Mouse (Mus musculus): Measurements from ENCODE around the gene Irs1. TPM values are rescaled to one million over a fixed set of nuclear protein-coding genes. Genes with fewer than 3 reads are reported as not detected.

The Irs1 gene
- 2.7 and 3.3 TPM in 2 replicates for polyA plus RNA-seq (2015; fragmentation: Nextera tagmentation; extraction: Ambion mirVana)

DNA sequence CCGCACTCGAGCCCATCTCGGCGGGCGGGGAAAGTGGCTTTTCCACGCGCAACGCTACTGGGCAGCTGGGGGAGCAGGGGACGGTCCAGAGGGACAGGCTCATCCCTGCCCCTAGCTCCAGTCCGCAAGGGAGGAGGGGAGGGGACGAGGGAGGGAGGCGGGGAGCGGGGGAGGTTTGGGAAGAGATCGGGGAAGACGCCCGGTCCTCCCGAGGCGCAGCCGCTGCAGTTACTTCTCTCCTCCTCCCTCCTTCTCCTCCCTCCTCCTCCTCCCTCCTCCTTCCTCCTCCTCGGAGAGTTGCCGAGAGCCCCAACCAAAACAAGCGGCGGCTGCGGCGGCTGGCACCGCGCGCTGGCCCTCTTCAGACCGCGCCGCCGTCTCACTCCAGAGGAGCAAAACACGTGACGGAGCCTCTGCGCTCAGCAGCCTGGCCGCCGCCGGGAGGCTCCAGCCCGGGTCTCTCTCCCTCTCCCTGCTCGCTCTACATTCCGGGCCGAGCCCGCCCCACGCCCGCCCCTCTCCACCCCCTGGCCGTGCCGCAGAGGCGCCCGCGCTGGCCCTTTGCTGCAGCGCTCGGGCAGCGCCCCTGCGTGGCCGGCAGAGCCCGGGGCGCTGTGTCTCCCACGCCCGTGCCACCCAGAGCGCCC lies at the start of gene Irs1:
Gene Irs1 (minus strand): TSS at position 266 of the 647 bp plus-strand sequence.
- Histone ChIP-seq H3K36me3 (no peaks in the 10 kb centered on the region), H3K9me3 (no peaks in the 10 kb centered on the region), H3K4me1 (replicated peaks) (peaks cover 38% of the 10 kb centered on the region), H3K4me3 (replicated peaks) (peak within 1 kb of the TSS; percentile 65), H3K9ac (peak within 1 kb of the TSS; percentile 68), H3K27me3 (replicated peaks) (0 out of 2 replicates have a peak, but pooled peaks cover 8% of the 10 kb centered on the region), H3K27ac (peak within 1 kb of the TSS; percentile 95), H3K4me2 (replicated peaks) (peak within 1 kb of the TSS; percentile 93)
- under 1% methylated on average over 59 of the region's 60 CpGs for WGBS
- peak; percentile 92 for ATAC-seq

DNA sequence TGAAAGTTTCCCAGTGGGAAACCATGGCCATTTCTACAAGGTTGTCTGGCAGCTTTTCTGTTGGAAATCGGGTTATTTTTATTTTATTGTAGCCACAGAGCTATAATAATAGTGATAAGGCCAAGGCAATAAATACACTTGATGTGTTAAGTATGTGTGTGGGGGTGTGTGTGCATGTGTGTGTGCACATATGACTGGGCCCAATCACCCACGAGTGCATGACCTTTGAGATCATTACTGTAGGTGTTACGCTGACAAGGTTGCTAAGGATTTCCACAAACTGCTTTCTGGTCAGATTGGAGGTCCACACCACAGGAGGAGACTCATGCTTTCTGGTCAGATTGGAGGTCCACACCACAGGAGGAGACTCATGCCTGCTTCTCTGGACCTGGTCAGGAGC lies 43.3 kb upstream of the Irs1 start:
- Histone ChIP-seq H3K9me3 (no peaks in the 10 kb centered on the region), H3K9ac (no peak overlapping the region), H3K36me3 (no peaks in the 10 kb centered on the region), H3K4me3 (replicated peaks) (no peak overlapping the region), H3K27me3 (replicated peaks) (no peaks in the 10 kb centered on the region), H3K4me1 (replicated peaks) (no peaks in the 10 kb centered on the region), H3K4me2 (replicated peaks) (no peak overlapping the region), H3K27ac (no peak overlapping the region)
- ATAC-seq: peak; percentile 25; the same call in 1 of the 2 replicates
- 78% methylated on average over 3 of the region's 3 CpGs for WGBS

DNA sequence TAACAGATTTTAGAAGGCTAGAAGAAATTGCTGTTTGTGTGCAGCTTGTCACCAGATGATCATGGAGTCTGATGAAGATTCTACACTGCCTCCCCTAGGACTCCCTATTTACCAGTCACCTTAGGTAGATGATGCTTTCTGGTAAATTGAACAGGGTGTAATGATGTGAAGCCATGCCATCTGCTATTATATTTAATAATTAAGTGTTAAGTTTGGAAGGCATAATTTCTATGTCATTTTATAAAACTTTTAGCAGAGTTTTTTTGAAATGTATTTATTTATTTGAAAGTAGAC lies 38.7 kb upstream of the Irs1 start:
- Histone ChIP-seq H3K9me3 (no peaks in the 10 kb centered on the region), H3K36me3 (no peaks in the 10 kb centered on the region), H3K4me1 (replicated peaks) (no peaks in the 10 kb centered on the region), H3K27ac (no peak overlapping the region), H3K27me3 (replicated peaks) (no peaks in the 10 kb centered on the region), H3K4me2 (replicated peaks) (no peak overlapping the region), H3K4me3 (replicated peaks) (no peak overlapping the region), H3K9ac (no peak overlapping the region)
- ATAC-seq: no peak

DNA sequence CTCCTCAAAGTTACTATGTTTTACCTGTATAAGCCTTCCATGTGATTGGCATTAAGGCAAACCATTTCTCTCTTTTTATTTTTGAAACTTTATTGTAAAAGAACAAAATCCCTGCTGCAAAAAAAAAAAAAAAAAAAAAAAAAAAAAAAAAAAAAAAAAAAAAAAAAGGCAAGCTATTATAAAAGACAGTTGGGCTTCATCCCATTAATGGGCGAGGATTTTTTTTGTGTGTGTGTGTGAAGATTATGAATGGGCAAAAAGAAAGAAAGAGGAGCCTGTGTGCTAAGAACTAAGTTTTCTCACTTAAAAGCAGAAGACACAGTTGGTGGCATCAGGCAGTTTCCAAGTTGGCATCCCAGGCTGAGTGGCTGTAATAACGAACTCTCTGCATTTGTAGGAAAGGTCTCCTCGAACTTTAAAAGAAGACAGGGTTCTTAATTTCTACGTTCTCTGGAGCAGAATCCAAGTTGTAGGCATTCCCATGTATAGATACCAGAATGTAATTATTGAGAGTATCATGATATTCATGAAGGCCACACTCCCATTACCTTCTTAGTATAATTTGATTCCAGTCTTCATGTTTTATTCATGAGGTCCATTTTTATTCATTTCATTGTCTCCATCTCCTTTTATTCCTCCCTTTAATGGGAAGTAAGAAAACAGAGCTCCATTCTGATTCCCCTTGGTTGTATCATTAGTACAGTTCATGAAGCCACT lies 38.2 kb upstream of the Irs1 start:
- Histone ChIP-seq H3K4me3 (replicated peaks) (no peak overlapping the region), H3K4me1 (replicated peaks) (no peaks in the 10 kb centered on the region), H3K4me2 (replicated peaks) (no peak overlapping the region), H3K36me3 (no peaks in the 10 kb centered on the region), H3K27ac (no peak overlapping the region), H3K9ac (no peak overlapping the region), H3K27me3 (replicated peaks) (no peaks in the 10 kb centered on the region), H3K9me3 (no peaks in the 10 kb centered on the region)
- no peak for ATAC-seq
- WGBS: 87% methylated on average over 4 of the region's 4 CpGs

DNA sequence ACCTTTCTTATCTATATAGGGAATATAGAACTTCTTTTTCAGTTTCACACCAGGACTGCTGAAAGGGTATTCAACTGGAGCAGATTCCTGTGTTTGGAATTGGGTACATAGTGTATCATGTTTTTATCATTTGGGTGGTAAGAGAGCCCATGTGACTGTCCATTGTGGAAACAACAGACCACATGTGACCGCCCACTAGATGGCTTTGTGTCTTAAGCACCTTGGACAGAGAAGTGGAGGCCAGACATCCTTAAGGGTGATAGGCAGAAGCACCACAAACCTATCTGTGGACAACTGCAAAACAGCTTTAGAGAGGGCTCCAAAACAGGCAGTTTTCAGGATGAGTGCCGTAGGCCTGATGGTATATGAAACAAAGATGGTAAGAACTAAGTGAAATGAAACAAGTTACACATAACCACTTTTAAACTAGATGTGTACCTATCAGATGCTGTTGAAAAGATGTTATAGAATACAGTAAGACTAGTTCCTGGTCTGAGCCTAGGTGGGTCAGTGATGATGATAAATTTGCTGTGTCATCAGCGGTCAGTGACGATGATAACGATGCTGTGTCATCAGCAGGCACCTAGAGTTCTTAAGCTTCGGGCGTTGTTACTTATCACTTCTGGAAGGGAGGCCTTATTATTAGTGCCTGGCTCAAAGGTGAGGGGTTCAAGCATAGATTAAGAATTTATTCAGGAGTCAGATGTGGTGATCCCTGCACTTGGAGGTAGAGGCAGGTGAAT lies 37.0 kb upstream of the Irs1 start:
- no peak overlapping the region for H3K27ac ChIP-seq
- no peak overlapping the region for H3K4me2 ChIP-seq (replicated peaks)
- H3K27me3 ChIP-seq (replicated peaks): no peaks in the 10 kb centered on the region
- H3K36me3 ChIP-seq: no peaks in the 10 kb centered on the region
- WGBS: 93% methylated on average over 7 of the region's 7 CpGs
- H3K9me3 ChIP-seq: no peaks in the 10 kb centered on the region
- no peak for ATAC-seq
- H3K9ac ChIP-seq: no peak overlapping the region
- H3K4me1 ChIP-seq (replicated peaks): no peaks in the 10 kb centered on the region
- H3K4me3 ChIP-seq (replicated peaks): no peak overlapping the region

DNA sequence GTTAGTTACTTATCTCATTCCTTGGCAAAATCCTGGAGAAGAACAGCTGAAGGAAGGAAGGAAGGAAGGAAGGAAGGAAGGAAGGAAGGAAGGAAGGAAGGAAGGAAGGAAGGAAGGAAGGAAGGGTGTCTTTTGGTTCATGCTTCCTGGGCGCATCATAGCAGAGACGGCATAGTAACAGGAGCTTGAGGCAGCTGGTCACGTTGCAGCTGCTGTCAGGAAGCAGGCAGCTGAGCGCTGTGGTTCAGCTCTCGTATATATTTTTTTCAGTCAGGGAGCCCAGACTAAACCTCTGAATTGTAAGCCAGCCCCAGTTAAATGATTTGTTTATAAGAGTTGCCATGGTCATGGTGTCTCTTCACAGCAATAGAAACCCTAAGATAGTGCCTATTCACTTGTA lies 34.9 kb upstream of the Irs1 start:
- H3K9ac ChIP-seq: no peak overlapping the region
- H3K27ac ChIP-seq: no peak overlapping the region
- no peaks in the 10 kb centered on the region for H3K9me3 ChIP-seq
- no peak for ATAC-seq
- no peak overlapping the region for H3K4me3 ChIP-seq (replicated peaks)
- no peaks in the 10 kb centered on the region for H3K36me3 ChIP-seq
- 70% methylated on average over 5 of the region's 5 CpGs for WGBS
- H3K27me3 ChIP-seq (replicated peaks): no peaks in the 10 kb centered on the region
- H3K4me2 ChIP-seq (replicated peaks): no peak overlapping the region
- H3K4me1 ChIP-seq (replicated peaks): no peaks in the 10 kb centered on the region

DNA sequence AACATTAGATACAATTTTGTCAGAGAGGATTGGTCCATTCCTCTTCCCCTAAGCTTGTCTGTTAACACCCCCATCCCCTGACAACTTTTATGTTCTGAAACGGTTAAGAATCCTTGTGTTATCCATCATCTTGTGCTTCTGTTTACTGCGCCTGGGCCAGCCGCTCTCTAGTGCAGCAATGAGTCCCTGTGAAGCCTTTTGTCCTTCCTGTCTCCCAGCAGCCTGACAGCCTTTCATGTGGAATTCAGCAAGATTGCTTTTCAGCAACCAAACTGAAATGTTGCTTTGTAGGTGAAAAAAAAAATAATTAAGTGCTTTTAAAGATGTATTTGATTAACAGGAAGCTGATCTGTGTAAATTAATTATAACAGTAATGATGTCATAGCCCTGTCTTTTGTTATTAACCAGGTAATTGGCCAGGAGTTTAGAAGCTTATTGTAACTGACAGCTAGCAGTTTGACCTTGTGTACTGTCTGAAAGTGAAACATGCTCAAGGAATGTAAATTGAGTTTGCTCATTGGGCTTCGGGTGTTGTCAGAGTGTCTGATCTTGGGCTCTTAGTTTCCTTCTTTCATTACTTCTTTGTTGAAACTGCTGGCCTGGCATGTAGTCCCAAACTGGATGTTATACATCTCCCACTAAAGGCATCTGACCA lies 33.0 kb upstream of the Irs1 start:
- no peak overlapping the region for H3K4me3 ChIP-seq (replicated peaks)
- no peak overlapping the region for H3K4me2 ChIP-seq (replicated peaks)
- no peak for ATAC-seq
- 30% methylated on average over 4 of the region's 4 CpGs for WGBS
- no peak overlapping the region for H3K9ac ChIP-seq
- no peaks in the 10 kb centered on the region for H3K36me3 ChIP-seq
- no peak overlapping the region for H3K27ac ChIP-seq
- H3K27me3 ChIP-seq (replicated peaks): no peaks in the 10 kb centered on the region
- H3K9me3 ChIP-seq: no peaks in the 10 kb centered on the region
- H3K4me1 ChIP-seq (replicated peaks): no peaks in the 10 kb centered on the region

DNA sequence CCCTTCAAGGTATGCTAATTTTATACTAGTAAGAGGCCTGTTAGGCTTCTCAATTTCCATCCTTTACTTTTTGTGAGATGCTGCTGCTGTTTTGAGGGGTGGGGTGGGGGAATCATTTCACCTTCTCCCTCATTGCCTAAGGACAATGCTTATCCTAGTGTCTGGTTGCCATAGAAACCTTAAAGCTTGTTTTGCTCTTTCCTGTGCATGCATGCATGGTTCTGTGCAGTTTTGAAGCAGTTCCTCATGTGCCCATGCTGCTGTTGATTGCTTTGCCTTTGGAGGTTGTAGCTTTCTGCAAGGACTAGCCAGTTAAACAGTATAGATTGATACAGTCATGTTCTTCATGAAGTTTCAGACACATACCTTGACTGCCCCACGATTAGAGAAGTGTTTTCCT lies 30.2 kb upstream of the Irs1 start:
- H3K4me2 ChIP-seq (replicated peaks): no peak overlapping the region
- H3K9ac ChIP-seq: no peak overlapping the region
- ATAC-seq: no peak
- no peak overlapping the region for H3K27ac ChIP-seq
- no peaks in the 10 kb centered on the region for H3K27me3 ChIP-seq (replicated peaks)
- 91% methylated on average over 1 of the region's 1 CpGs for WGBS
- no peak overlapping the region for H3K4me3 ChIP-seq (replicated peaks)
- no peaks in the 10 kb centered on the region for H3K9me3 ChIP-seq
- H3K4me1 ChIP-seq (replicated peaks): 0 out of 2 replicates have a peak, but pooled peaks cover 3% of the 10 kb centered on the region
- H3K36me3 ChIP-seq: no peaks in the 10 kb centered on the region

DNA sequence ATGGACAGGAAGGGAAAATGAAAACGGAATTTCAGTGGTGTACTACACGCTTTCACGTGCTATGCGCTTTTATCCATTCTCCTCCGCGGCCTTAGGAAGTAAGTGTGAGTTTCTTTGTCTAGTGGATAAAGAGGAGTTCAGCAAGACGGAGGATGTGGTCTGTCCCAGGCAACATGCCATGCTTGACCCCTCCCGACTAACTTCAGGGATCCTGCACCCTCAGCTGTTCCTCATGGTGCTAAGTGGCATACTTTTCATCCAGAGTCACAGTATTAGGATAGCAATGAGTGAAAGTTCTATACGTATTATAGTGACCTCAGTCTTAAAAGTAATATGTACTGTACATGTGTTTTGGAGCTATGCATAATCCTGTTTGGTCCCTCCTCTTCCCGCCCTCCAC lies 29.6 kb upstream of the Irs1 start:
- H3K9me3 ChIP-seq: no peaks in the 10 kb centered on the region
- H3K4me2 ChIP-seq (replicated peaks): no peak overlapping the region
- no peaks in the 10 kb centered on the region for H3K36me3 ChIP-seq
- H3K27ac ChIP-seq: no peak overlapping the region
- H3K4me3 ChIP-seq (replicated peaks): no peak overlapping the region
- H3K4me1 ChIP-seq (replicated peaks): 0 out of 2 replicates have a peak, but pooled peaks cover 3% of the 10 kb centered on the region
- no peaks in the 10 kb centered on the region for H3K27me3 ChIP-seq (replicated peaks)
- 88% methylated on average over 10 of the region's 10 CpGs for whole genome bisulfite sequencing
- no peak overlapping the region for H3K9ac ChIP-seq
- no peak for ATAC-seq

DNA sequence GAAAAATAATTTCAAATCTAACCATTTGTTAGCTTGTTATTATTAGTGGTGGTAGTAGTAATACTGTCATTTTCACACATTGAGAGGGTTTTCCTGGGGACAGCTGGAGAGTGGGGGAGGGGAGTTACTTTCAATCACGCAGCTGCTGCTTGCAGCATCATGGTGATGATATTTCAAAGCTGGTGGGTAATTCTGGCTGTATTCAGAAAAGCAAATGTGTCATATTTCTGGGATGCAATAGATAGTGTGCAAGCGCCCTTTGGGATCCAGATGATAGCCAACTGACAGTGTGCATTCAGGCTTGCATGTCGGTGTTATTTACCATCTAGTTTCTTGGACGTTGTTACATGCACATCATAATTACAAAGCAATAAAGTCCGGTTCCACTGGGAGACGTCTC lies 29.2 kb upstream of the Irs1 start:
- H3K36me3 ChIP-seq: no peaks in the 10 kb centered on the region
- H3K9me3 ChIP-seq: no peaks in the 10 kb centered on the region
- H3K4me2 ChIP-seq (replicated peaks): no peak overlapping the region
- H3K27me3 ChIP-seq (replicated peaks): no peaks in the 10 kb centered on the region
- 0 out of 2 replicates have a peak, but pooled peaks cover 3% of the 10 kb centered on the region for H3K4me1 ChIP-seq (replicated peaks)
- H3K27ac ChIP-seq: no peak overlapping the region
- H3K9ac ChIP-seq: no peak overlapping the region
- ATAC-seq: no peak
- no peak overlapping the region for H3K4me3 ChIP-seq (replicated peaks)
- WGBS: 74% methylated on average over 6 of the region's 6 CpGs

DNA sequence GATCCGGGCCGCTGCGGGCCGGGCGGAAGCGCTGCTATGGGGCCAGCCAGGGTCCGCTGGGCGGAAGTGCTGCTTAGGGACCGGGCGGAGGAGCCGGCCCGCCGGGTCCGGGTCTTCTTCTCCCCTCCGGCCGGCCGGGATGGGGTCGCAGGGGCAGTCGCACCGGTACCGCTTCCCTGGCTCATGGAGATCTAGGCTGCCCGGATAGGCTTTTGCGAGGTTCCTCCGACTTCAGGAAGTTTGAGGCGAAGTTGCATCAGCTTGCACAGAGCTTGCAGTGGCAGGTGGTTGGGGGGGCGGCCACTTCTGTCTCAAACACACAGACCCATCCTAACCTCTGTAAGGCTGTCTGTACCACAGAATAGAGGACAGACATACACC lies 25.5 kb upstream of the Irs1 start:
- peak; percentile 77 for ATAC-seq
- H3K27me3 ChIP-seq (replicated peaks): no peaks in the 10 kb centered on the region; the same call in 1 of the 2 replicates
- H3K27ac ChIP-seq: peak overlapping the region; percentile 94
- H3K36me3 ChIP-seq: no peaks in the 10 kb centered on the region
- H3K9ac ChIP-seq: peak overlapping the region; percentile 94
- 0 out of 2 replicates have a peak, but pooled peaks cover 3% of the 10 kb centered on the region for H3K4me1 ChIP-seq (replicated peaks)
- no peaks in the 10 kb centered on the region for H3K9me3 ChIP-seq
- under 1% methylated on average over 26 of the region's 26 CpGs for WGBS
- H3K4me3 ChIP-seq (replicated peaks): peak overlapping the region; percentile 84
- H3K4me2 ChIP-seq (replicated peaks): peak overlapping the region; percentile 68

DNA sequence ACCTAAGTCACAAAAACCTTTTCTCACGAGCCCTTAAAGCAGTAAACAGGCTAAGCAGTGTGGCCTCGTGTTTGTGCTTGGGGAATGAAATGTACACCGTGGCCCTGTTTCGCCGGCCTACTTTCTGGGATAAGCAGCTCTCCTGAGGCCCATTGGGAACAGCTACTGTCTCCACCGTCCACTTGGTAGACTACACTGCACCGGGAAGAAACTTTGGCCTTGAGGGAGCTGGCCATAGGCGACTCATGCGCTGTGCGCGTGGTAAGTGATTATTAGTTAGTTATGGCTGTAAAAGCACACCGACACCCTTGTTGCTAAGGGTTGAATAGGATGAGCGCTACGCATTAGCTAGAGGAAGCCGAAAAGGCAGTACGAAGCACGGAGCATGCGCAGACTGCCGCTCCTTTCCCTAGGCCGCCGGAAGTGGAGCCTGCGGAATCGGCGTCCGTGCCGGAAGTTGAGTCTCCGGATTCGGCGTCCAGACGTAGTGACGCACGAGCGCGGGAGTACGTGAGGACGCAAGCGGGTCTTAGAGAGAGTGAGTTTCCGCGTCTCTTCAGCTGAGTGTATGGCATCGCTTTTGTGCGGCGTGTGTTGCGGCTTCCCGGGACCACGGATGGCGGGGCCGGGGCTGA lies 25.0 kb upstream of the Irs1 start, which contains the start of gene Rhbdd1:
Gene Rhbdd1 (plus strand): TSS at position 342 of the 635 bp plus-strand sequence.
- H3K9ac ChIP-seq: peak within 1 kb of the TSS; percentile 94
- H3K4me3 ChIP-seq (replicated peaks): peak within 1 kb of the TSS; percentile 84
- H3K27ac ChIP-seq: peak within 1 kb of the TSS; percentile 94
- whole genome bisulfite sequencing: 5% methylated on average over 47 of the region's 47 CpGs
- no peaks in the 10 kb centered on the region for H3K9me3 ChIP-seq
- ATAC-seq: peak; percentile 99
- 0 out of 2 replicates have a peak, but pooled peaks cover 3% of the 10 kb centered on the region for H3K4me1 ChIP-seq (replicated peaks)
- H3K36me3 ChIP-seq: no peaks in the 10 kb centered on the region
- peak within 1 kb of the TSS; percentile 68 for H3K4me2 ChIP-seq (replicated peaks)
- H3K27me3 ChIP-seq (replicated peaks): no peaks in the 10 kb centered on the region; the same call in 1 of the 2 replicates
